Mouse (Mus musculus): ENCODE measurements at regions not wholly inside any gene's neighbourhood (a gene's known extent, or its start where the extent isn't known, plus 50 kb on each side); places are given as distances from the start of the nearest gene placed in this dataset.
A peak's percentile ranks its signal among the peaks of the same experiment; 100 is the strongest.

DNA sequence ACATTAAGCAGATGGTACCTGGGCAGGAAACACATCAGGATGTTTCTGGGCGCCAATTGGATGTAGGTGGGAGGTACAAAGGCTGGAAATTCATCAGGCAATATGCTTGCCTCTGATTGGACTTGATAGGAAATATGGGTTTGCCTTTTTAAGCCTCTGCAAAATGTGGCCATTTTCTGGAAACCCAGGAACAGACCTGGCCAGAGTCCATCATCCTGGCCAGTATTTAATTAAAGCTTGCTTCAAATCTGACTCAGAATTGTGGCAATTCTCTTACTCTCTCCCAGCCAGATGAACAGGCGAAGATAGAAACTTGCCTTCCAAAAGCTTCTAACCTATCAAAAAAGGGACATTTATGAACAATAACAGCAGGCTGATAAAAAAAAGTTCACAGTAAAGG lies 79.3 kb upstream of the Foxn2 start:
- H3K4me1 ChIP-seq (replicated peaks; ENCODE audit: insufficient read depth, low read length) = no peaks in the 10 kb centered on the region
- ATAC-seq (replicated peaks; ENCODE audit: low FRiP score, low read depth) (no peak), DNase-seq (ENCODE audit: low spot score) (no peak)
- H3K9me3 ChIP-seq (replicated peaks; ENCODE audit: low read length) = no peaks in the 10 kb centered on the region
- H3K27me3 ChIP-seq (ENCODE audit: insufficient read depth, low read length) = no peaks in the 10 kb centered on the region
- no peak for TF ChIP-seq CTCF (IDR thresholded peaks at IDR 0.05; ENCODE audit: low read depth)
- no peaks in the 10 kb centered on the region for H3K36me3 ChIP-seq (ENCODE audit: insufficient read depth, low read length)
- 79% methylated on average over 2 of the region's 2 CpGs for WGBS
- no peak overlapping the region for H3K27ac ChIP-seq
- no peak overlapping the region for H3K9ac ChIP-seq (ENCODE audit: low read depth, low read length)
- H3K4me2 ChIP-seq (ENCODE audit: low read length) = no peak overlapping the region
- H3K4me3 ChIP-seq (replicated peaks; ENCODE audit: low read depth, low read length) = no peak overlapping the region

GRCm38 (mm10) chr17:88362404-88362803 lies 78.1 kb upstream of the Foxn2 start:
- ATAC-seq (replicated peaks; ENCODE audit: low FRiP score, low read depth) (no peak), DNase-seq (ENCODE audit: low spot score) (no peak)
- Histone ChIP-seq H3K4me1 (replicated peaks; ENCODE audit: insufficient read depth, low read length) (no peaks in the 10 kb centered on the region), H3K9ac (ENCODE audit: low read depth, low read length) (no peak overlapping the region), H3K27ac (no peak overlapping the region), H3K36me3 (ENCODE audit: insufficient read depth, low read length) (no peaks in the 10 kb centered on the region), H3K27me3 (ENCODE audit: insufficient read depth, low read length) (no peaks in the 10 kb centered on the region), H3K4me2 (ENCODE audit: low read length) (no peak overlapping the region), H3K9me3 (replicated peaks; ENCODE audit: low read length) (no peaks in the 10 kb centered on the region), H3K4me3 (replicated peaks; ENCODE audit: low read depth, low read length) (no peak overlapping the region)
- WGBS = 89% methylated on average over 11 of the region's 11 CpGs
- TF ChIP-seq CTCF (IDR thresholded peaks at IDR 0.05; ENCODE audit: low read depth) = no peak

- Histone ChIP-seq H3K9me3 (replicated peaks; ENCODE audit: low read length) (no peaks in the 10 kb centered on the region), H3K4me2 (ENCODE audit: low read length) (no peak overlapping the region), H3K9ac (ENCODE audit: low read depth, low read length) (no peak overlapping the region), H3K4me3 (replicated peaks; ENCODE audit: low read depth, low read length) (no peak overlapping the region), H3K27ac (no peak overlapping the region), H3K4me1 (replicated peaks; ENCODE audit: insufficient read depth, low read length) (no peaks in the 10 kb centered on the region), H3K36me3 (ENCODE audit: insufficient read depth, low read length) (no peaks in the 10 kb centered on the region), H3K27me3 (ENCODE audit: insufficient read depth, low read length) (no peaks in the 10 kb centered on the region)
- WGBS = 63% methylated on average over 5 of the region's 5 CpGs
- ATAC-seq (replicated peaks; ENCODE audit: low FRiP score, low read depth) (no peak), DNase-seq (ENCODE audit: low spot score) (no peak)
- TF ChIP-seq CTCF (IDR thresholded peaks at IDR 0.05; ENCODE audit: low read depth) = no peak
Measured at GRCm38 (mm10) chr17:88367876-88368275, 72.6 kb upstream of the Foxn2 start.

GRCm38 (mm10) chr17:88369971-88370370 lies 70.5 kb upstream of the Foxn2 start:
- no peak overlapping the region for H3K4me2 ChIP-seq (ENCODE audit: low read length)
- DNase-seq (ENCODE audit: low spot score) = no peak
- no peaks in the 10 kb centered on the region for H3K27me3 ChIP-seq (ENCODE audit: insufficient read depth, low read length)
- no peak for ATAC-seq (replicated peaks; ENCODE audit: low FRiP score, low read depth)
- H3K27ac ChIP-seq = no peak overlapping the region
- no peaks in the 10 kb centered on the region for H3K9me3 ChIP-seq (replicated peaks; ENCODE audit: low read length)
- H3K4me1 ChIP-seq (replicated peaks; ENCODE audit: insufficient read depth, low read length) = no peaks in the 10 kb centered on the region
- no peaks in the 10 kb centered on the region for H3K36me3 ChIP-seq (ENCODE audit: insufficient read depth, low read length)
- no peak overlapping the region for H3K4me3 ChIP-seq (replicated peaks; ENCODE audit: low read depth, low read length)
- WGBS = 82% methylated on average over 8 of the region's 8 CpGs
- H3K9ac ChIP-seq (ENCODE audit: low read depth, low read length) = no peak overlapping the region
- no peak for TF ChIP-seq CTCF (IDR thresholded peaks at IDR 0.05; ENCODE audit: low read depth)

DNA sequence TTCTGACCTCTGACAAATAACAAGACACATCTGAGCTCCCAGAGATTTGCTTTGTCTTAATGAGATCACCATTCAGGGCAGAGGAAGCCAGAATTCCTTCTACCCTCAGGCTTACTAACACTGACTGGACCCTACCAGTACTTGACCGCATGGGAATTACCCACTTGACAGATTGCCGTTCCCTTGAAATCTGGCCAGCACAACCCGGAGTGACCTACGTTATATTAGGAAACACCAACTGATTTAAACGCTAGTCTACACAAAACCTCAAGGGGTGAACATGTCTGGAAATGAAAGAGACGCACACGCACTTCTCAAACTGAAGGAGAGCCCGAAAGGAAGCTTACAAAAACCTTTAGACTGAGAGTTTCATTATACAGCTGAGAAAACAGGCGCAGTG lies 69.8 kb upstream of the Foxn2 start:
- Histone ChIP-seq H3K4me3 (replicated peaks; ENCODE audit: low read depth, low read length) (no peak overlapping the region), H3K9me3 (replicated peaks; ENCODE audit: low read length) (no peaks in the 10 kb centered on the region), H3K27me3 (ENCODE audit: insufficient read depth, low read length) (no peaks in the 10 kb centered on the region), H3K9ac (ENCODE audit: low read depth, low read length) (no peak overlapping the region), H3K27ac (no peak overlapping the region), H3K36me3 (ENCODE audit: insufficient read depth, low read length) (no peaks in the 10 kb centered on the region), H3K4me2 (ENCODE audit: low read length) (no peak overlapping the region), H3K4me1 (replicated peaks; ENCODE audit: insufficient read depth, low read length) (no peaks in the 10 kb centered on the region)
- 67% methylated on average over 9 of the region's 9 CpGs for WGBS
- TF ChIP-seq CTCF (IDR thresholded peaks at IDR 0.05; ENCODE audit: low read depth) = no peak
- peak; percentile 9 for DNase-seq (ENCODE audit: low spot score)
- no peak for ATAC-seq (replicated peaks; ENCODE audit: low FRiP score, low read depth)

- Histone ChIP-seq H3K4me2 (ENCODE audit: low read length) (no peak overlapping the region), H3K4me1 (replicated peaks; ENCODE audit: insufficient read depth, low read length) (no peaks in the 10 kb centered on the region), H3K9me3 (replicated peaks; ENCODE audit: low read length) (no peaks in the 10 kb centered on the region), H3K4me3 (replicated peaks; ENCODE audit: low read depth, low read length) (no peak overlapping the region), H3K36me3 (ENCODE audit: insufficient read depth, low read length) (no peaks in the 10 kb centered on the region), H3K27me3 (ENCODE audit: insufficient read depth, low read length) (no peaks in the 10 kb centered on the region), H3K27ac (no peak overlapping the region), H3K9ac (ENCODE audit: low read depth, low read length) (no peak overlapping the region)
- ATAC-seq (replicated peaks; ENCODE audit: low FRiP score, low read depth) (no peak), DNase-seq (ENCODE audit: low spot score) (no peak)
- peak; percentile 35; the same call in 1 of the 2 replicates for TF ChIP-seq CTCF (IDR thresholded peaks at IDR 0.05; ENCODE audit: low read depth)
- WGBS = 81% methylated on average over 5 of the region's 5 CpGs
Measured at GRCm38 (mm10) chr17:88378505-88378904, 62.0 kb upstream of the Foxn2 start.

GRCm38 (mm10) chr17:88379389-88379788 lies 61.1 kb upstream of the Foxn2 start:
- WGBS = 95% methylated on average over 5 of the region's 5 CpGs
- Histone ChIP-seq H3K9ac (ENCODE audit: low read depth, low read length) (no peak overlapping the region), H3K36me3 (ENCODE audit: insufficient read depth, low read length) (no peaks in the 10 kb centered on the region), H3K4me3 (replicated peaks; ENCODE audit: low read depth, low read length) (no peak overlapping the region), H3K9me3 (replicated peaks; ENCODE audit: low read length) (no peaks in the 10 kb centered on the region), H3K4me1 (replicated peaks; ENCODE audit: insufficient read depth, low read length) (no peaks in the 10 kb centered on the region), H3K4me2 (ENCODE audit: low read length) (no peak overlapping the region), H3K27me3 (ENCODE audit: insufficient read depth, low read length) (no peaks in the 10 kb centered on the region), H3K27ac (no peak overlapping the region)
- TF ChIP-seq CTCF (IDR thresholded peaks at IDR 0.05; ENCODE audit: low read depth) = no peak
- ATAC-seq (replicated peaks; ENCODE audit: low FRiP score, low read depth) (no peak), DNase-seq (ENCODE audit: low spot score) (no peak)

Measured in kidney, postnatal 0 days (tissue).